Mouse (Mus musculus) bone marrow, adult 2 months (tissue): ENCODE data around the gene Ugt1a6a.
"Not testable (repeated sequence)": the region's sequence is repeated elsewhere in the genome, so short reads cannot be mapped to it uniquely, and the experiment has no call there.

Experiments
- CTCF ChIP-seq: fragments of 200-500 bp; IDR thresholded peaks from 2 replicates; pipeline ENCODE4 v1.5.1; 2011; ENCODE audit warnings: low read length, control low read depth; ENCODE audit not compliant: control insufficient read depth, insufficient read depth
- POLR2A ChIP-seq: fragments of 200-500 bp; IDR thresholded peaks from 2 replicates; pipeline ENCODE4 v1.6.1; 2011; ENCODE audit warnings: low read depth, mild to moderate bottlenecking, control low read depth, low read length, borderline replicate concordance; ENCODE audit not compliant: control insufficient read depth

GRCm38 (mm10) chr1:88109604-88110003 is 25.0 kb upstream of the Ugt1a6a start:
- TF ChIP-seq POLR2A, CTCF: not testable (repeated sequence)
